Mouse (Mus musculus): ENCODE measurements around the gene Ap1m2.

DNA sequence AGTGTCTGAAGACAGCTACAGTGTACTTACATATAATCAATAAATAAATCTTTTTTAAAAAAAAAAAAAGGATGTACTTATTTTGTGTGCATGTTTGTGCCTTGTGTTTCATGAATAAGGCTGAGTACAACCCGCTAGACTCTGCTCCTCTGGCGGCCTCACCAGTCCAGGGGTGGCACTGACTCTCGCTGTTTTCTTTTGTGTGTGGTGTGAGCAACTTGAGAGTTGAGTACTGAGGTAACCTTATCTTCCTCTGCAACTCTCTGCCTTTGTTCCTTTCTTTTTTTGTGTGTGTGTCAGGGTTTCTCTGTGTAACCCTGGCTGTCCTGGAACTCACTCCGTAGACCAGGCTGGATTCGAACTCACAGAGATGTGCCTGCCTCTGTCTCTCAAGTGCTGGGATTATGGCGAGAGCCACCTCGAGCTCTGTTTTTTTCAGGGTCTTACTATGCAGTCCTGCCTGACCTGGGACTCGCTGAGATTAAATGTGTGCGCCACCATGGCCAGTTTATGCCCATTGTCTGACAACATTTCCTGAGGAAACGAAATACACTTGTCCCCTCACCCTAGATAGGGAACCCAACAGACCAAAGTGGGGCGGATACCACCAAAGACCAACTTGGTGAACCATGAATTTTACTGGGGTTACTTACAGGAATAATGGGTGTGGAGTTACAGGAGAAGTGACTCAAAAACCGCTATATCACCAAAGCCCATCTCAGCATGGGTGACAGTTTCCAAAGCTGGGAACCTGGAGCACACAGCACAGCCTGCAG lies 19.4 kb upstream of the Ap1m2 start:
- TF ChIP-seq CTCF (IDR thresholded peaks at IDR 0.05; ENCODE audit: low read depth, low read length) = no peak
- no peak for TF ChIP-seq POLR2A (IDR thresholded peaks at IDR 0.05; ENCODE audit: extremely low read depth, insufficient read depth, low read length)

Measured in liver, adult 2 months (tissue).